Mouse (Mus musculus) stomach, postnatal 0 days (tissue): ENCODE results near the gene Pik3c2g.

Experiments used
- CTCF ChIP-seq: IDR thresholded peaks from 2 replicates; pipeline ENCODE4 v1.5.1; 2016; ENCODE audit warnings: antibody characterized with exemption, low read depth, mild to moderate bottlenecking, moderate library complexity
- EP300 ChIP-seq: optimal IDR thresholded peaks from 2 replicates; pipeline ENCODE3; 2016; ENCODE audit warnings: antibody characterized with exemption

GRCm38 (mm10) chr6:139908997-139909669 lies 322.1 kb downstream of the Pik3c2g start:
- TF ChIP-seq CTCF (no peak), EP300 (no peak)
